Mouse (Mus musculus): Measurements from ENCODE around the gene Rbms3.

- TF ChIP-seq NELFE (IDR thresholded peaks at IDR 0.05; ENCODE audit: low read depth, low read length) (no peak), EP300 (IDR thresholded peaks at IDR 0.05; ENCODE audit: low read length) (no peak), CHD1 (IDR thresholded peaks at IDR 0.05; ENCODE audit: low read depth, low read length) (no peak), POLR2A (IDR thresholded peaks at IDR 0.05; ENCODE audit: low read depth, low read length) (no peak), UBTF (IDR thresholded peaks at IDR 0.05; ENCODE audit: low read depth, low read length) (no peak), ZKSCAN1 (IDR thresholded peaks at IDR 0.05; ENCODE audit: borderline replicate concordance, low read depth, low read length) (no peak), CTCF (conservative IDR thresholded peaks at IDR 0.05 in 1 of 2, IDR thresholded peaks at IDR 0.05 in 1 of 2; ENCODE audit: low read depth in 2 of 2, low read length in 2 of 2) (no peak)
Observed at GRCm38 (mm10) chr9:117100181-117100580, 529.5 kb downstream of the Rbms3 start.
